Mouse (Mus musculus): ENCODE results near the gene Dis3.

Gene Dis3

GRCm38 (mm10) chr14:99099267-99099966 is at the start of gene Dis3, which contains the start of gene Pibf1:
Gene Dis3, minus strand, starts transcription at chr14:99099770.
Gene Pibf1, plus strand, starts transcription at chr14:99099424.
- DNase-seq (ENCODE audit: low read depth, low spot score), result peak; percentile 98

GRCm38 (mm10) chr14:99146841-99147240 is 47.3 kb upstream of the Dis3 start:
- DNase-seq (ENCODE audit: low read depth, low spot score), result no peak

GRCm38 (mm10) chr14:99141786-99142633 is 42.4 kb upstream of the Dis3 start:
- peak; percentile 46 for DNase-seq (ENCODE audit: low read depth, low spot score)

GRCm38 (mm10) chr14:99140036-99140435 is 40.5 kb upstream of the Dis3 start:
- DNase-seq (ENCODE audit: low read depth, low spot score), result no peak

GRCm38 (mm10) chr14:99136297-99136696 is 36.7 kb upstream of the Dis3 start:
- no peak for DNase-seq (ENCODE audit: low read depth, low spot score)

GRCm38 (mm10) chr14:99135761-99136160 is 36.2 kb upstream of the Dis3 start:
- no peak for DNase-seq (ENCODE audit: low read depth, low spot score)

GRCm38 (mm10) chr14:99134048-99134447 is 34.5 kb upstream of the Dis3 start:
- no peak for DNase-seq (ENCODE audit: low read depth, low spot score)

- DNase-seq (ENCODE audit: low read depth, low spot score), result no peak
Measured at GRCm38 (mm10) chr14:99129050-99129449, 29.5 kb upstream of the Dis3 start.

- no peak for DNase-seq (ENCODE audit: low read depth, low spot score)
Measured at GRCm38 (mm10) chr14:99127509-99127908, 27.9 kb upstream of the Dis3 start.

GRCm38 (mm10) chr14:99126713-99127112 is 27.1 kb upstream of the Dis3 start:
- no peak for DNase-seq (ENCODE audit: low read depth, low spot score)

GRCm38 (mm10) chr14:99124076-99124475 is 24.5 kb upstream of the Dis3 start:
- no peak for DNase-seq (ENCODE audit: low read depth, low spot score)

- DNase-seq (ENCODE audit: low read depth, low spot score), result no peak
Measured at GRCm38 (mm10) chr14:99121584-99122339, 22.2 kb upstream of the Dis3 start.

- no peak for DNase-seq (ENCODE audit: low read depth, low spot score)
Measured at GRCm38 (mm10) chr14:99117576-99117975, 18.0 kb upstream of the Dis3 start.

GRCm38 (mm10) chr14:99108762-99109161 is 9.2 kb upstream of the Dis3 start:
- DNase-seq (ENCODE audit: low read depth, low spot score), result no peak

- DNase-seq (ENCODE audit: low read depth, low spot score), result no peak
Measured at GRCm38 (mm10) chr14:99107631-99108187, 8.1 kb upstream of the Dis3 start.

- no peak for DNase-seq (ENCODE audit: low read depth, low spot score)
Measured at GRCm38 (mm10) chr14:99106671-99107070, 7.1 kb upstream of the Dis3 start.

GRCm38 (mm10) chr14:99104542-99105123 is 5.1 kb upstream of the Dis3 start:
- no peak for DNase-seq (ENCODE audit: low read depth, low spot score)

- DNase-seq (ENCODE audit: low read depth, low spot score), result no peak
Measured at GRCm38 (mm10) chr14:99103050-99103449, 3.5 kb upstream of the Dis3 start.

GRCm38 (mm10) chr14:99099967-99100587 is 507 bp upstream of the Dis3 start:
- no peak for DNase-seq (ENCODE audit: low read depth, low spot score)

GRCm38 (mm10) chr14:99088947-99089346 is 10.6 kb downstream of the Dis3 start:
- DNase-seq (ENCODE audit: low read depth, low spot score), result no peak

- no peak for DNase-seq (ENCODE audit: low read depth, low spot score)
Measured at GRCm38 (mm10) chr14:99071146-99071545, 28.4 kb downstream of the Dis3 start.
